Mouse (Mus musculus) midbrain, embryonic 10.5 days (tissue): Measurements from ENCODE around the gene Fosl1. TPM values are rescaled to one million over a fixed set of nuclear protein-coding genes. Genes with fewer than 3 reads are reported as not detected.
A peak's percentile ranks its signal among the peaks of the same experiment; 100 is the strongest.

Experiments used
- DNase-seq: peaks from one replicate; pipeline ENCODE4 v3.0.0-alpha.2; 2017; ENCODE audit warnings: low spot score
- H3K27ac ChIP-seq: fragments of 300-500 bp; sonication (generic); replicated peaks from 2 replicates; pipeline ENCODE4 v1.5.1; 2016; ENCODE audit warnings: mild to moderate bottlenecking
- H3K27me3 ChIP-seq: fragments of 300-500 bp; sonication (generic); 2 replicates; pipeline ENCODE4 v1.6.1; 2016; ENCODE audit warnings: low read depth, mild to moderate bottlenecking; ENCODE audit not compliant: poor library complexity, severe bottlenecking
- H3K36me3 ChIP-seq: fragments of 300-500 bp; sonication (generic); 2 replicates; pipeline ENCODE4 v1.6.1; 2016; ENCODE audit warnings: mild to moderate bottlenecking, moderate library complexity
- H3K4me1 ChIP-seq: fragments of 300-500 bp; sonication (generic); 2 replicates; pipeline ENCODE4 v1.6.1; 2016
- H3K4me3 ChIP-seq: fragments of 300-500 bp; sonication (generic); 2 replicates; pipeline ENCODE4 v1.5.1; 2016; ENCODE audit warnings: mild to moderate bottlenecking, moderate library complexity
- H3K9me3 ChIP-seq: fragments of 300-500 bp; sonication (generic); replicated peaks from 2 replicates; pipeline ENCODE4 v1.6.1; 2016; ENCODE audit warnings: mild to moderate bottlenecking
- WGBS: fragments of 180-500 bp; shearing (Covaris S2); methylation state at CpG from one replicate; pipeline ENCODE4 v1.1.7; 2016; 5-methylcytosine and 5-hydroxymethylcytosine counted together
- polyA plus RNA-seq: library from polyadenylated mRNA; unstranded; fragments of >200 nt; fragmentation: Nextera tagmentation; extraction: Ambion mirVana; gene quantifications from 2 replicates; pipeline ENCODE4 v1.2.1, GENCODE M21; 2016

The Fosl1 gene
- polyA plus RNA-seq, 1 experiment from 2014 or later: not detected

DNA sequence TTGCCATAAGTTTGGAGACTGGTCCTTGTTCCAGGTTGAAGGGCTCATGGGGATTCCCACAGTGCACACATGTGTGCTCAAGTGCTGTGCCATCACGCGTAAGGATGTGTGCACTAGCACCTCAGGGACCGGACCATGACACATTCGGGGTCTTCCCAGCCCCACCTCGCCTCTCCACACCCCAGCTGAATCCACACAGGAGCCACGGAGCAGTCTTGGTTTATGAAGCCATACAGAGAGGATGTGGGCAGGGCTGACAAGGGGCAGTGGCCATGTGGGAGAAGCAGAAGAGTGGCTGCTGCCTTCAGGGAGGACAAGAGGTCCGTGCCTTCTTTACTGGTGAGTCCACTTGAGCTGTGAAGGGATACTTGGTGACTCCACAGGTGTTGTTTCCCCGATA, 17.7 kb downstream of the Fosl1 start:
- Histone ChIP-seq H3K27ac (no peak overlapping the region), H3K4me1 (peaks cover 22% of the 10 kb centered on the region), H3K9me3 (no peaks in the 10 kb centered on the region), H3K4me3 (no peak overlapping the region), H3K36me3 (peaks cover 58% of the 10 kb centered on the region), H3K27me3 (no peaks in the 10 kb centered on the region)
- no peak for DNase-seq
- 94% methylated on average over 8 of the region's 8 CpGs for WGBS

DNA sequence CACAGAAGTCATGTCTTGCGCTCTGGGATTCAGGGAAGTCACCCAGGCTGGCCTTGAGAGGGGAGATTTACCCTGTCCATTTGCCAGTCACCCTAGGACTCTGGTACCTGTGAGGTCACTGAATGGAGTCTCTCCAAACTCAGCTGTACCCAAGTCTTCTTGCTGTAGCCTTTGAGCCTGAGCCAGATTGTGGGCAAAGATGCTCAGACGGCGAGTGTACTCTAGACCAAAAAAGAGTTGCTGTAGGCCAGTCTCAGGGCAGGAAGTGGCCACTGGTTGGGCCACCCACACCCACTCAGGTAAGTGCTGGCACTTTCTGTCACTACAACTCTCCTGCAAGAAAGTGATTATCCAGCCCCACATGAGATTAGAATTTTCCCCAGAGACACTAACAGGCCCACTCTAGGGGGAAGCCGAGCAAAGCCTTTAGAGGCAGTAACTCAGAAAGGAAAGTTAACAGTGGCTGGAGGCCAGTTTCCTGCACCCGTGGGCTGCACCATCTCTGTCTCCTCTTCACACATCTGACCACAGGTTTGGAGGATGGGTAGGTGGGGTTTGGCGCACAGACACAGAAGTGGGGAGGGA, 19.7 kb downstream of the Fosl1 start:
- 90% methylated on average over 6 of the region's 6 CpGs for WGBS
- Histone ChIP-seq H3K27me3 (no peaks in the 10 kb centered on the region), H3K36me3 (peaks cover 57% of the 10 kb centered on the region), H3K9me3 (no peaks in the 10 kb centered on the region), H3K4me1 (peaks cover 10% of the 10 kb centered on the region), H3K4me3 (no peak overlapping the region), H3K27ac (no peak overlapping the region)
- DNase-seq: no peak

DNA sequence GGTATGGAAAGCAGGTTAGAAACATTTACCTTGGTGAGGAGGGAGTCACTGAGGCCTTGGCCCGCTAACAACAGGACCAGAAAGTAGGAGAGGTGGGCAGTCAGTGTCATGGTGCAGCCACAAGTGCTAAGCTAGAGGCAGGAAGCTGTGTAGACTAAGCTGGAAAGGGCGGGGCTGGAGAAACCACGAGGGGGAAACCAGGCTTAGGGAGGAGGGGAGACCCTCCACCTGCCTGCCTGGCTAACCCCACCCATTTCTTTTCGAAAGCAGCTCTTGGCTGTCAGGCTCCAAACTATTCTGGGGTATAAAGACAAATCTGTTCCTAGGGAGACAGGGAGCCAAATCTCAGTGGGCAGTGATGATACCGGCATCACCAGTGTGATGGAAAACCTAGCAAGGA, 21.0 kb downstream of the Fosl1 start, which contains the start of gene Ctsw:
TSS of gene Ctsw (minus strand) at position 134 of the 400 bp plus-strand sequence.
- 54% methylated on average over 5 of the region's 5 CpGs for WGBS
- H3K4me1 ChIP-seq: peaks cover 10% of the 10 kb centered on the region
- no peak within 1 kb of the TSS for H3K27ac ChIP-seq
- no peaks in the 10 kb centered on the region for H3K27me3 ChIP-seq
- H3K9me3 ChIP-seq: no peaks in the 10 kb centered on the region
- H3K36me3 ChIP-seq: peaks cover 43% of the 10 kb centered on the region
- DNase-seq: no peak
- no peak within 1 kb of the TSS for H3K4me3 ChIP-seq

DNA sequence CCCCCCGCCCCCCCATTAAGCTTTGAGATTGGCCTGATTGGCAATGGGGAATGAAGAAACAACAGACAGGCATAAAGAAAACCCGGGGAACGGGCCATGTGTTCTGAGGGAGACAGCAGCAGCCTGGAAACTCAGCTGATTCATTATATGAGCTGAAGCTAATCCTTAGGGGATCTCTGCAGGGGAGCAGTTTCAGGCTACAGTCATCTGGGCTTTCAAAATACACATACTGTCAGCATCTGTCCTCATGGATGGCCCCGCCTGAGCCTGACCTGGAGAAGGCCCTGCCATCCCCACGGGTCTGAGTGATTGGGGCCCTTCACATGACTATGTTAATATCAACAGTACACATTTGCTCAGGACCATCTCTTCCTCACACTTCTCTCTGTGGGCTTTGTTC, 24.5 kb downstream of the Fosl1 start:
- H3K36me3 ChIP-seq: peaks cover 8% of the 10 kb centered on the region
- no peak for DNase-seq
- peaks cover 10% of the 10 kb centered on the region; the same call in 1 of the 2 replicates for H3K27me3 ChIP-seq
- H3K9me3 ChIP-seq: no peaks in the 10 kb centered on the region
- no peak overlapping the region for H3K27ac ChIP-seq
- no peak overlapping the region for H3K4me3 ChIP-seq
- WGBS: 63% methylated on average over 5 of the region's 5 CpGs
- H3K4me1 ChIP-seq: peaks cover 27% of the 10 kb centered on the region

DNA sequence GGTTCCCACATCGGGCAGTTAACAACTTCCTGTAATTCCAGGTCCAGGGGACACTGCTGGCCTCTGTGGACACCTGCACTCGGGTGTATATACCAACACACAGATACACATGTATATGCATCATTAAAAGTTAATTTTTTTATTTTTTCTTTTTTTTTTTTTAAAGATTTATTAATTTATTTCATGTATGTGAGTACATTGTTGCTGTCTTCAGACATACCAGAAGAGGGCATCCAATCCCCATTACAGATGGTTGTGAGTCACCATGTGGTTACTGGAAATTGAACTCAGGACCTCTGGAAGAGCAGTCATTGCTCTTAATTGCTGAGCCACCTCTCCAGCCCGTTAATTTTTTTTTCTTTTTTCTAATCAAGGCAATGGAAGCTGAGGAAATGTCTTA, 25.5 kb downstream of the Fosl1 start:
- Histone ChIP-seq H3K27me3 (peaks cover 10% of the 10 kb centered on the region; the same call in 1 of the 2 replicates), H3K4me3 (no peak overlapping the region), H3K4me1 (peaks cover 27% of the 10 kb centered on the region), H3K9me3 (no peaks in the 10 kb centered on the region), H3K36me3 (peaks cover 7% of the 10 kb centered on the region), H3K27ac (no peak overlapping the region)
- WGBS: 86% methylated on average over 3 of the region's 3 CpGs
- no peak for DNase-seq

DNA sequence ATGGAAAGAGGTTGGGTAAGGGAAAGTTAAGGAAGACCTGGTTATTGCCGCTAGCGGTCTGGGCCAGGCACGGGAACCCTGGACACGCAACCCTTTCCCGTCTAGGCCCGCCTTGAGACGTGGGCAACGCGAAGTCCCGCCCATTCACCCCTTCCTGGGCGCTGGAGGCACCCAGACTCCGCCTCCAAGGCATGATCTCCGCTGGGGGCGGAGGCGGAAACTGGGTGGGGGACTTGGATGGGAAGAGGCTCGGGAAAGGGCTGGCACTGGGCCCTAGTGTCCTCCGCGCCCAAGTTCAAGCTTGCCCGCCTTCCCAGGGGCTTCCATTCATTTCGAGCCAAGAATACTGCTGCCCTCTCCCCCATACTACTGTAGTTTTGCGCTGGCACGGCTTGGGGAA, 26.4 kb downstream of the Fosl1 start, which contains the start of gene Efemp2:
TSS of gene Efemp2 (plus strand) at position 235 of the 400 bp plus-strand sequence.
- WGBS: 2% methylated on average over 22 of the region's 22 CpGs
- Histone ChIP-seq H3K4me3 (peak within 1 kb of the TSS; percentile 68), H3K36me3 (peaks cover 16% of the 10 kb centered on the region), H3K27ac (peak within 1 kb of the TSS; percentile 90), H3K27me3 (peaks cover 10% of the 10 kb centered on the region; the same call in 1 of the 2 replicates), H3K9me3 (no peaks in the 10 kb centered on the region), H3K4me1 (peaks cover 27% of the 10 kb centered on the region)
- peak; percentile 80 for DNase-seq

DNA sequence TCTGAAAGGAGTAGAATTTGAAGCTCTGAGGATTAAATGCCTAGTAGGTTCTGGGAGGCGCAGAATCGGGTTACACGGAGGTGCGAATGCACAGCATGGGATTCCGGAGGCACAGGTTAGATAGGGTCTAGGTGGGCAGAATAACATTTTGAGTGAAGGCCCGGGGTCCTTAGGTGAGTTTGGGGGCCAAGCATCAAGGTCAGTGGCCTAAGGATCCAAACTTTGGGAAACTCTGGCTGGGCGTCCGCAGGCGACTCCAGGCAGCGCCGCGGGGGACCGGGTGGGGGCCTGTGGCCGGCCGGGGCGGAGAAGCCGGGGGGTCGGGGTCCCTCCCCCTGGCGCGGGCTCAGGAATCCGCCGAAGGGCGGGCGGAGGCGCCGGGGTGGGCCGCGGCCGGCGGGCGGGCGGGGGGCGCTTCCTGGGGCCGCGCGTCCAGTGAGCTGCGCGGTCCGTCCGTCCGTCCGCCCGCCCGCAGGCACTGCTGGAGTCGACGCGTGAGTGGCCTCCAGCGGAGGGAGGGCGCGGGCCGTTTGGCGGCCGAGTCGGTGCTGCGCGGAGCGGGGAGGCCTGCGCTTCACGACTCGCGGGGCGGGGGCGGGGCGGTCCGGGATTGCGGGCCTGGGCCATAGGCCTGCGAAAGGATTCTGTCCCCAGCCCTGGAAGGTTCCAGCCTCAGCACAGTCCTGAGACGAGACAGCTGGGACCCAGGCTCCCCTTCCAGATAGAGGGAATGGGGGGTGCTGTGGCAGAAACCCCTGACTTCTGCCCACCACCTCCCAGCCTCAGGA, 27.1 kb downstream of the Fosl1 start:
- Histone ChIP-seq H3K36me3 (peaks cover 23% of the 10 kb centered on the region), H3K4me1 (peaks cover 27% of the 10 kb centered on the region), H3K27ac (peak overlapping the region; percentile 90), H3K27me3 (peaks cover 10% of the 10 kb centered on the region; the same call in 1 of the 2 replicates), H3K9me3 (no peaks in the 10 kb centered on the region), H3K4me3 (peak overlapping the region; percentile 68)
- peak; percentile 65 for DNase-seq
- under 1% methylated on average over 57 of the region's 68 CpGs for WGBS

DNA sequence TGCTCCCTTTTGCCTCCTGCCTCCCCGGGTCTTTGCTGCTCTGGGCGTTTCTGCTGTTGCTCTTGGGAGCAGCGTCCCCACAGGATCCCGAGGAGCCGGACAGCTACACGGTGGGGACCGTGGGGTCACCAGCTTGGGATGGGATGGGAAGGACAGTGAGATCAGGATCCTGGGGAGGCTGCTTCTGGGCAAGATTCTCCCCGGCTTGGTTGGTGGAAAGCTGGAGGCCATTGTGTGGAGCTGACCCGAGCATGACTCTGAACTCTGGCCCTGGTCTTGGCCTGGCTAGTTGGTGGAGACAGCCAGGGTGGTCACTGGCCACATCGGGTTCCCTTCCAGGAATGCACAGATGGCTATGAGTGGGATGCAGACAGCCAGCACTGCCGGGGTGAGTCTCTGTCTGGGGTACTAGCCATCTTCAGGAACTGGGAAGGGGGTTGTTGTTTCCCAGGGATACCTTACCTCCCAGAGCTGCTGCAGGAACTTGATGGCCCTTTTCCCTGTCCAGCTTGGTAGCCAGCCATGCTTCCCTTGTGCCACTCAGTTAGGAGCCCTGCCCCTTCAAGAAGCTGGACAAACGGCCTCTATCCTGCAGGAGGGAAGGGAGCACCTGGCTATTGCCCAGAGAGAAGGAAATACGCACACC, 27.8 kb downstream of the Fosl1 start:
- peaks cover 27% of the 10 kb centered on the region for H3K4me1 ChIP-seq
- no peak for DNase-seq
- WGBS: 27% methylated on average over 13 of the region's 13 CpGs
- H3K36me3 ChIP-seq: peaks cover 29% of the 10 kb centered on the region
- peak overlapping the region; percentile 90 for H3K27ac ChIP-seq
- H3K27me3 ChIP-seq: peaks cover 10% of the 10 kb centered on the region; the same call in 1 of the 2 replicates
- H3K9me3 ChIP-seq: no peaks in the 10 kb centered on the region
- H3K4me3 ChIP-seq: peak overlapping the region; percentile 68

DNA sequence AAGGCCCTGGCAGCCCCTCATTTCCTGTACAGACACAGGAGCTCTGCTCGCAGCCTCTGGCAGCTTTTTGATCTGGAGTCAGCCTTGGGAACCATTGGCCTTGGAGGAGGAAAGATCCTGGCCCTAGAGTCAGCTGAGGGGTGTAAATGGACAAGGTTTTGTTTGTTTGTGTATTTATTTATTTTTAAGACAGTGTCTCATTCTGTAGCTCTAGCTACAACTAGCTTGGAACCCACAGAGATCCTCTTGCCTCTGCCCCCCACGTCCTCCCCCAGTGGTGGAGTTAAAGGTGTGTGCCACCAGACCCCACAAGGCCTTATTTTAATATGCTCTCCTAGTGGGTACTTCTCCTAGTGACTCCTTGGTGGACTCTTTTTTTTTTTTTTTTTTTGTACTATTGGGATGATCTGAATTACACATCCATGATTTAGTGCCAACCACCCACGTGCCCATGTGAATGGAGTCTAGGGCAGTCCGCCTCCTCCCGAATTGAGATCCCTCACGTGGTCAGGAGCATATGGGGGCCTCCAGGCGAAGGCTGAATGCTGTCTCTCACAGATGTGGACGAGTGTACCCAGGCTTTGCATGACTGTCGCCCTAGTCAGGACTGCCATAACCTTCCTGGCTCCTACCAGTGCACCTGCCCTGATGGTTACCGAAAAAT, 29.8 kb downstream of the Fosl1 start:
- Histone ChIP-seq H3K4me1 (peaks cover 27% of the 10 kb centered on the region), H3K36me3 (peaks cover 49% of the 10 kb centered on the region), H3K27ac (no peak overlapping the region), H3K27me3 (peaks cover 10% of the 10 kb centered on the region; the same call in 1 of the 2 replicates), H3K9me3 (no peaks in the 10 kb centered on the region), H3K4me3 (no peak overlapping the region)
- WGBS: 89% methylated on average over 10 of the region's 10 CpGs
- no peak for DNase-seq

DNA sequence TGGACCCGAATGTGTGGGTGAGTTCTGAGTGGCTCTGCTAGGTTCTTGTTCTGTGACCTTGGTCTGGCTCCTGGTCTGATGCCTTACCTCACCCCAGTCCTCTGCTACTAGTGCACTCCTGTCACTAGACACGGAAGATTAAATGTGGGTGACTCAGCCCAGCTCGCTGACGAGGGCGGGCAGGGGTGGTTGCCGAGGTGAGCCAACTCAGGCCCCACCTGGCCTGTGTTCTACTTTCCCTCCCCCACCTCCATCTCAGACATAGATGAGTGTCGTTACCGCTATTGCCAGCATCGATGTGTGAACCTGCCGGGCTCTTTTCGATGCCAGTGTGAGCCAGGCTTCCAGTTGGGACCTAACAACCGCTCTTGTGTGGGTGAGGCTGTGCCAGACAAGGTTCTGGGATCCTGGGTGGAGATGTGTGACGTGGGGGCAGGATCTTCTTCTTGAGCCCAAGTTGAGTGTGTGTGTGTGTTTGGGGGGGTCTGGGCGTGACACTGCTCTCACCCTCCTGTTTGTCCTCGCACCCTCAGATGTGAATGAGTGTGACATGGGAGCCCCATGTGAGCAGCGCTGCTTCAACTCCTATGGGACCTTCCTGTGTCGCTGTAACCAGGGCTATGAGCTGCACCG, 30.4 kb downstream of the Fosl1 start:
- 93% methylated on average over 18 of the region's 18 CpGs for WGBS

DNA sequence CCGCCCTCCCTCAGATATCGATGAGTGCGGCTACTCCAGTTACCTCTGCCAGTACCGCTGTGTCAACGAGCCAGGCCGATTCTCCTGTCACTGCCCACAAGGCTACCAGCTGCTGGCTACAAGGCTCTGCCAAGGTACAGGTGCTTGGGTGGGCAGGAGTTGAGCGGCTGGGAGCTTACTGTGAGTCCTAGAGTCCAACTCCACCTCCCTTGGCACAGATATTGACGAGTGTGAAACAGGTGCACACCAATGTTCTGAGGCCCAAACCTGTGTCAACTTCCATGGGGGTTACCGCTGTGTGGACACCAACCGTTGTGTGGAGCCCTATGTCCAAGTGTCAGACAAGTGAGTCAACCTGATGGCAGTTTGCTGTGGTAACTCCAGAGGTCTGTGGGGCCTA, 32.7 kb downstream of the Fosl1 start:
- H3K27ac ChIP-seq: no peak overlapping the region
- H3K4me3 ChIP-seq: no peak overlapping the region
- H3K36me3 ChIP-seq: peaks cover 78% of the 10 kb centered on the region
- 93% methylated on average over 10 of the region's 10 CpGs for WGBS
- peaks cover 10% of the 10 kb centered on the region; the same call in 1 of the 2 replicates for H3K27me3 ChIP-seq
- no peaks in the 10 kb centered on the region for H3K9me3 ChIP-seq
- H3K4me1 ChIP-seq: peaks cover 11% of the 10 kb centered on the region
- no peak for DNase-seq

More for the DNA sequence above, 30.4 kb downstream of the Fosl1 start:
- Histone ChIP-seq H3K36me3 (peaks cover 55% of the 10 kb centered on the region), H3K4me3 (peak overlapping the region; percentile 7; the same call in 1 of the 2 replicates), H3K27me3 (peaks cover 10% of the 10 kb centered on the region; the same call in 1 of the 2 replicates), H3K4me1 (peaks cover 27% of the 10 kb centered on the region), H3K9me3 (no peaks in the 10 kb centered on the region), H3K27ac (no peak overlapping the region)
- no peak for DNase-seq

DNA sequence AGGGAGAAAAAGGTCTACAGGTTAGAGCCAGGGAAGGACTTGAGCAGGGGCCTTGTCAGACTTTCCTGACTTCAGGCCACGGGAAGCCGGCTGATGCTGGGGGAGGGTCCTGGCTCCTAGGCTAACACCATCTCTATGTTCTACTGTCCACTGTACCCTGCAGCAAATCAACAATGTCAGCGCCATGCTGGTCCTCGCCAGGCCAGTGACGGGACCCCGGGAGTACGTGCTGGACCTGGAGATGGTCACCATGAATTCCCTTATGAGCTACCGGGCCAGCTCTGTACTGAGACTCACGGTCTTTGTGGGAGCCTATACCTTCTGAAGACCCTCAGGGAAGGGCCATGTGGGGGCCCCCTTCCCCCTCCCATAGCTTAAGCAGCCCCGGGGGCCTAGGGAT, 34.1 kb downstream of the Fosl1 start:
- Histone ChIP-seq H3K36me3 (peaks cover 91% of the 10 kb centered on the region), H3K27ac (no peak overlapping the region), H3K27me3 (no peaks in the 10 kb centered on the region), H3K4me1 (0 out of 2 replicates have a peak, but pooled peaks cover under 1% of the 10 kb centered on the region), H3K4me3 (no peak overlapping the region), H3K9me3 (no peaks in the 10 kb centered on the region)
- WGBS: 93% methylated on average over 10 of the region's 10 CpGs
- DNase-seq: no peak
